Comparison of ENCODE assay signal across 9 mouse cellular contexts in the genomic region with DNA sequence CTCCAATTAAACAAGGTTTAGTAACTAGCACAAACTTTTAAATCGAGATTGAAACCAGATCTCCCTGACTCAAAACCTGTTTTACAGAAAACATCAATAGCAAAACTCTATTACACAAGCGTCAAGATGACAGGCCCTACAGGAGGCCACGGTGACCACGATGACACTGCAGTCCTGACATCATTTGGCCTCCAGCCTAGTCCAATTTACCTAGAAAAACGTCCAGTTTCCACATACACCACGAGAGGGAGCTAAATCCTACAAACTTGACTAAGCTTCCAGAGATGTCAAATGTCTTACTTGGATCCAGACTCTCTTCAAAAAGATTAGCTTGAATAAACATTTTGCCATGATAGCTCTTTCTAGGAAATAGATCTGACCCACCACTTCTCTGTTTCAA. TPM values are rescaled to one million over a fixed set of nuclear protein-coding genes. Genes with fewer than 3 reads are reported as not detected.
DNase-seq lines count a peak whose midpoint lies in the region; ATAC-seq and TF ChIP-seq lines count a peak whose summit lies in the region.
"Had no signal": no experiment of that assay in that cellular context is flagged by ENCODE, and none has a peak within 500 bp of the region (broad histone marks: within the 10 kb centered on the region; RNA-seq: fewer than 3 reads in every experiment).

No protein-coding gene starts in this region.

- no peaks in the 10 kb centered on the region for H3K27me3 ChIP-seq in heart, adult 2 months (ENCODE audit: control insufficient read depth, insufficient read depth, low read length)
- H3K27me3 ChIP-seq in lung, postnatal 0 days (replicated peaks; ENCODE audit: insufficient read depth, low read length) = no peaks in the 10 kb centered on the region
- no peaks in the 10 kb centered on the region for H3K27me3 ChIP-seq in spleen, adult 2 months (ENCODE audit: control insufficient read depth, insufficient read depth, low read length)
- H3K27me3 ChIP-seq: liver, embryonic 15.5 days had no signal

- H3K9me3 ChIP-seq in lung, postnatal 0 days (ENCODE audit: low read length) = no peaks in the 10 kb centered on the region
- H3K9me3 ChIP-seq: liver, embryonic 15.5 days had no signal

- H3K4me3 ChIP-seq in heart, adult 2 months = no peak overlapping the region
- H3K4me3 ChIP-seq in lung, postnatal 0 days (ENCODE audit: low read depth, low read length) = no peak overlapping the region
- no peak overlapping the region for H3K4me3 ChIP-seq in spleen, adult 2 months (ENCODE audit: extremely low read depth, insufficient read depth, insufficient read length)
- H3K4me3 ChIP-seq: liver, embryonic 15.5 days had no signal

- no peak for TF ChIP-seq POLR2A in heart, adult 2 months (IDR thresholded peaks at IDR 0.05; ENCODE audit: insufficient read depth, low read depth, low read length)
- no peak for TF ChIP-seq POLR2A in spleen, adult 2 months (IDR thresholded peaks at IDR 0.05; ENCODE audit: low read depth, low read length)

- H3K79me2 ChIP-seq in heart, adult 2 months (replicated peaks; ENCODE audit: control insufficient read depth, insufficient read depth, low read length) = no peaks in the 10 kb centered on the region

- whole genome bisulfite sequencing in heart, adult 2 months = 17% methylated on average over 6 of the region's 6 CpGs
- 19% methylated on average over 6 of the region's 6 CpGs for WGBS in lung, postnatal 0 days
- 3% methylated on average over 6 of the region's 6 CpGs for WGBS in spleen, adult 2 months

- TF ChIP-seq CTCF in heart, adult 2 months (IDR thresholded peaks at IDR 0.05) = peak; percentile 79
- peak; percentile 79 for TF ChIP-seq CTCF in lung, postnatal 0 days (IDR thresholded peaks at IDR 0.05)
- peak; percentile 21; the same call in 1 of the 2 replicates for TF ChIP-seq CTCF in spleen, adult 2 months (IDR thresholded peaks at IDR 0.05; ENCODE audit: extremely low read depth, insufficient read depth, insufficient read length, insufficient replicate concordance)

- no peak overlapping the region for H3K4me2 ChIP-seq in lung, postnatal 0 days (replicated peaks; ENCODE audit: low read depth, low read length)
- H3K4me2 ChIP-seq: liver, embryonic 15.5 days had no signal

- ATAC-seq in activated CD4-positive, CD25-positive, alpha-beta regulatory T cell, adult 4 months = peak; percentile 19
- ATAC-seq in common myeloid progenitor, adult 5-6 weeks (replicated peaks; ENCODE audit: low read depth, poor library complexity, severe bottlenecking) = peak; percentile 84
- ATAC-seq in lung, postnatal 0 days = 0 out of 2 replicates have a peak, but pooled peaks have one; percentile 6

- no peak overlapping the region for H3K27ac ChIP-seq in heart, adult 2 months
- no peak overlapping the region for H3K27ac ChIP-seq in lung, postnatal 0 days (ENCODE audit: low read length)
- no peak overlapping the region for H3K27ac ChIP-seq in spleen, adult 2 months (ENCODE audit: insufficient read depth, low read length)
- H3K27ac ChIP-seq: liver, embryonic 15.5 days had no signal

- no peak for TF ChIP-seq EP300 in heart, adult 2 months (IDR thresholded peaks at IDR 0.05; ENCODE audit: insufficient read depth, low read depth, low read length)
- no peak for TF ChIP-seq EP300 in lung, postnatal 0 days (IDR thresholded peaks at IDR 0.05)

- DNase-seq in heart, adult 2 months = peak in 1 of 2 experiments; percentile 23
- DNase-seq in heart, postnatal 25 days (ENCODE audit: low spot score) = no peak
- DNase-seq in 416B (ENCODE audit: low read depth) = peak; percentile 98
- peak; percentile 70 for DNase-seq in heart, postnatal 4 days
- peak; percentile 86 for DNase-seq in lung, postnatal 0 days (ENCODE audit: low spot score)
- DNase-seq in spleen, adult 2 months (ENCODE audit: low read depth in 1 of 2, low spot score in 2 of 2) = peak; percentile 29 to 57

- H3K4me1 ChIP-seq in heart, adult 2 months (ENCODE audit: control insufficient read depth, insufficient read depth, low read length) = peaks cover 2% of the 10 kb centered on the region; the same call in 1 of the 2 replicates
- peaks cover 6% of the 10 kb centered on the region for H3K4me1 ChIP-seq in lung, postnatal 0 days (ENCODE audit: insufficient read depth, low read depth, low read length)
- no peaks in the 10 kb centered on the region; the same call in 1 of the 2 replicates for H3K4me1 ChIP-seq in spleen, adult 2 months (ENCODE audit: control insufficient read depth, insufficient read depth, insufficient read length)

- no peaks in the 10 kb centered on the region; the same call in 1 of the 2 replicates for H3K36me3 ChIP-seq in heart, adult 2 months (ENCODE audit: control insufficient read depth, insufficient read depth, low read length)
- H3K36me3 ChIP-seq in lung, postnatal 0 days (ENCODE audit: insufficient read depth, low read length) = peaks cover 25% of the 10 kb centered on the region; the same call in 1 of the 2 replicates
- peaks cover 5% of the 10 kb centered on the region; the same call in 1 of the 2 replicates for H3K36me3 ChIP-seq in spleen, adult 2 months (ENCODE audit: control insufficient read depth, insufficient read depth, low read length)

- intact Hi-C loops in heart, adult 2 months (cut with DNase I) = no loop called here
- intact Hi-C loops in heart, postnatal 25 days (cut with DNase I) = no loop called here

- H3K9ac ChIP-seq in heart, adult 2 months (ENCODE audit: low read depth, low read length) = no peak overlapping the region
- no peak overlapping the region for H3K9ac ChIP-seq in lung, postnatal 0 days (replicated peaks; ENCODE audit: low read depth)
- H3K9ac ChIP-seq: liver, embryonic 15.5 days had no signal

RNA-seq across cellular contexts. Expression of a gene that starts 19.5 kb away (rescaled TPM):
- 100 to 1,000 TPM; 101 to 129 TPM for total RNA-seq in heart, adult 2 months (2021)
- 51.6 and 64.3 TPM in 2 replicates for polyA plus RNA-seq in heart, adult 2 months (2012; rRNA removed)
- 100 to 1,000 TPM; 102 to 117 TPM for total RNA-seq in heart, postnatal 25 days (2021)
- polyA plus RNA-seq in activated CD4-positive, CD25-positive, alpha-beta regulatory T cell, adult 4 months (2017; shearing (Covaris generic)) = 100 to 1,000 TPM in 1 of 2 experiments, 10 to 100 TPM in 1; 84.5 to 109 TPM
- 71.0 and 71.7 TPM in 2 replicates for total RNA-seq in common myeloid progenitor, adult 5-6 weeks (2017)
- 100 to 1,000 TPM; 108 to 113 TPM for total RNA-seq in heart, postnatal 4 days (2021)
- polyA plus RNA-seq in lung, postnatal 0 days (2015; fragmentation: Nextera tagmentation; extraction: Ambion mirVana) = 49.8 and 58.3 TPM in 2 replicates
- polyA plus RNA-seq in spleen, adult 2 months (2012; rRNA removed) = 35.9 and 45.3 TPM in 2 replicates

RNA-seq across cellular contexts. Expression of a gene that starts 38.9 kb away (rescaled TPM):
- 10 to 100 TPM; 18.4 to 21.7 TPM for total RNA-seq in heart, adult 2 months (2021)
- polyA plus RNA-seq in heart, adult 2 months (2012; rRNA removed) = 10.2 and 17.8 TPM in 2 replicates
- total RNA-seq in heart, postnatal 25 days (2021) = 10 to 100 TPM; 12.5 to 15.8 TPM
- polyA plus RNA-seq in activated CD4-positive, CD25-positive, alpha-beta regulatory T cell, adult 4 months (2017; shearing (Covaris generic)) = 10 to 100 TPM; 21.3 to 26.9 TPM
- total RNA-seq in common myeloid progenitor, adult 5-6 weeks (2017) = 19.2 and 22.2 TPM in 2 replicates
- total RNA-seq in heart, postnatal 4 days (2021) = 1 to 10 TPM; 8.4 to 9.6 TPM
- 9.5 and 11.1 TPM in 2 replicates for polyA plus RNA-seq in lung, postnatal 0 days (2015; fragmentation: Nextera tagmentation; extraction: Ambion mirVana)
- 4.4 and 5.7 TPM in 2 replicates for polyA plus RNA-seq in spleen, adult 2 months (2012; rRNA removed)

RNA-seq across cellular contexts. Expression of a gene that starts 52.8 kb away (rescaled TPM):
- 10 to 100 TPM; 31.5 to 32.9 TPM for total RNA-seq in heart, adult 2 months (2021)
- polyA plus RNA-seq in heart, adult 2 months (2012; rRNA removed) = 15.0 and 25.9 TPM in 2 replicates
- 10 to 100 TPM; 32.8 to 37.8 TPM for total RNA-seq in heart, postnatal 25 days (2021)
- 10 to 100 TPM; 33.8 to 43.0 TPM for polyA plus RNA-seq in activated CD4-positive, CD25-positive, alpha-beta regulatory T cell, adult 4 months (2017; shearing (Covaris generic))
- total RNA-seq in common myeloid progenitor, adult 5-6 weeks (2017) = 34.1 and 39.6 TPM in 2 replicates
- 10 to 100 TPM; 43.8 to 51.6 TPM for total RNA-seq in heart, postnatal 4 days (2021)
- 37.7 and 38.5 TPM in 2 replicates for polyA plus RNA-seq in lung, postnatal 0 days (2015; fragmentation: Nextera tagmentation; extraction: Ambion mirVana)
- 10.1 and 11.3 TPM in 2 replicates for polyA plus RNA-seq in spleen, adult 2 months (2012; rRNA removed)

RNA-seq across cellular contexts. Expression of a gene that starts 53.5 kb away (rescaled TPM):
- total RNA-seq in heart, adult 2 months (2021) = 10 to 100 TPM; 27.6 to 28.5 TPM
- 16.9 and 40.8 TPM in 2 replicates for polyA plus RNA-seq in heart, adult 2 months (2012; rRNA removed)
- 10 to 100 TPM; 23.4 to 32.9 TPM for total RNA-seq in heart, postnatal 25 days (2021)
- 10 to 100 TPM; 13.4 to 17.2 TPM for polyA plus RNA-seq in activated CD4-positive, CD25-positive, alpha-beta regulatory T cell, adult 4 months (2017; shearing (Covaris generic))
- 60.9 and 64.5 TPM in 2 replicates for total RNA-seq in common myeloid progenitor, adult 5-6 weeks (2017)
- total RNA-seq in heart, postnatal 4 days (2021) = 10 to 100 TPM; 40.2 to 41.6 TPM
- 23.7 and 31.4 TPM in 2 replicates for polyA plus RNA-seq in lung, postnatal 0 days (2015; fragmentation: Nextera tagmentation; extraction: Ambion mirVana)
- 12.8 and 13.6 TPM in 2 replicates for polyA plus RNA-seq in spleen, adult 2 months (2012; rRNA removed)

Comparison
In these comparisons a context has a peak if more than half of its experiments do, and no peak if none do; other contexts are left out.
1. CTCF ChIP-seq: peak in every context shown above with its lines; median percentile 79 in heart, adult 2 months; 79 in lung, postnatal 0 days; 21 in spleen, adult 2 months.
2. ATAC-seq: peak in every context shown above with its lines; median percentile 84 in common myeloid progenitor, adult 5-6 weeks; 19 in activated CD4-positive, CD25-positive, alpha-beta regulatory T cell, adult 4 months; 6 in lung, postnatal 0 days.